Comparison of ENCODE assay signal across 16 mouse cellular contexts in the genomic region with DNA sequence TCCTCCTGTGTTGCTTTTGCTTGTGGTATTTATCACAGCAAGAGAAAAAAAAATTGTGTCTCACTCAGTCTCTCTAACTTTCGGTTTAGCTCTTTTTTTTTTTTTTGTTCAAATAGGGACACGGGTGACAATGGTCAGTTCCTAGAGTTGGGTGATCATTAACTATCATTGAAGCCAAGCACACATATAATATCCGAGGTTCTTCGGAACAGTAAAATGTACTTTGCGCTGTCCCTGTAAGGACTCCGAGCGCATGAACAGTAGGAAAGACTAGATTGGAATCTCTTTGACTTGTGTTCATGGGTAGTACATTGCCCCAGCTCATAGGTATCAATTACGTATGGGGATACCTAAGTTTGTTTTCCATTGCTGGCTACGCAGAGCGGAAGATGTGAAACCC.
A peak's percentile ranks its signal among the peaks of the same experiment; 100 is the strongest.
DNase-seq lines count a peak whose midpoint lies in the region; ATAC-seq and TF ChIP-seq lines count a peak whose summit lies in the region.
"Had no signal": no experiment of that assay in that cellular context is flagged by ENCODE, and none has a peak within 500 bp of the region (broad histone marks: within the 10 kb centered on the region; RNA-seq: fewer than 3 reads in every experiment).

No protein-coding gene starts in this region.

- no peaks in the 10 kb centered on the region for H3K9me3 ChIP-seq in liver, embryonic 11.5 days (ENCODE audit: control insufficient read depth, low read length)
- no peaks in the 10 kb centered on the region for H3K9me3 ChIP-seq in intestine, embryonic 15.5 days
- no peaks in the 10 kb centered on the region for H3K9me3 ChIP-seq in intestine, postnatal 0 days (ENCODE audit: control insufficient read depth)
- H3K9me3 ChIP-seq: limb, embryonic 13.5 days; midbrain, embryonic 10.5 days; neural tube, embryonic 12.5 days had no signal

- H3K27me3 ChIP-seq in kidney, adult 2 months (replicated peaks; ENCODE audit: control insufficient read depth, insufficient read depth, low read length), result no peaks in the 10 kb centered on the region
- H3K27me3 ChIP-seq in liver, adult 2 months (ENCODE audit: control insufficient read depth, insufficient read depth, low read length), result no peaks in the 10 kb centered on the region
- no peaks in the 10 kb centered on the region for H3K27me3 ChIP-seq in liver, embryonic 11.5 days (replicated peaks; ENCODE audit: control insufficient read depth, insufficient read depth, low read length)
- no peaks in the 10 kb centered on the region for H3K27me3 ChIP-seq in intestine, embryonic 15.5 days (replicated peaks)
- no peaks in the 10 kb centered on the region for H3K27me3 ChIP-seq in intestine, postnatal 0 days (replicated peaks; ENCODE audit: control insufficient read depth, insufficient read depth, low read length)
- H3K27me3 ChIP-seq: neural tube, embryonic 12.5 days had no signal

- H3K4me2 ChIP-seq in liver, embryonic 11.5 days, result no peak overlapping the region
- peak overlapping the region; percentile 32; the same call in 1 of the 2 replicates for H3K4me2 ChIP-seq in intestine, embryonic 15.5 days (replicated peaks)
- peak overlapping the region; percentile 47 for H3K4me2 ChIP-seq in intestine, postnatal 0 days (replicated peaks; ENCODE audit: low read depth)
- H3K4me2 ChIP-seq: limb, embryonic 13.5 days; lung, embryonic 14.5 days; neural tube, embryonic 12.5 days had no signal

- no peaks in the 10 kb centered on the region for H3K4me1 ChIP-seq in kidney, adult 2 months (ENCODE audit: control insufficient read depth, insufficient read depth, low read length)
- H3K4me1 ChIP-seq in liver, adult 2 months (ENCODE audit: control insufficient read depth, insufficient read depth, low read length), result peaks cover 17% of the 10 kb centered on the region
- no peaks in the 10 kb centered on the region for H3K4me1 ChIP-seq in liver, embryonic 11.5 days (replicated peaks; ENCODE audit: control insufficient read depth, insufficient read depth, low read length)
- no peaks in the 10 kb centered on the region for H3K4me1 ChIP-seq in intestine, embryonic 15.5 days (replicated peaks)
- H3K4me1 ChIP-seq in intestine, postnatal 0 days (replicated peaks; ENCODE audit: control insufficient read depth, insufficient read depth, low read length), result no peaks in the 10 kb centered on the region
- H3K4me1 ChIP-seq: limb, embryonic 13.5 days; midbrain, embryonic 10.5 days; neural tube, embryonic 12.5 days had no signal

- no peak for TF ChIP-seq CTCF in kidney, adult 2 months (conservative IDR thresholded peaks at IDR 0.05; ENCODE audit: insufficient read depth, insufficient read length, low read depth, low read length)
- no peak for TF ChIP-seq CTCF in liver, adult 2 months (IDR thresholded peaks at IDR 0.05; ENCODE audit: low read depth, low read length)
- TF ChIP-seq CTCF in intestine, postnatal 0 days (IDR thresholded peaks at IDR 0.05; ENCODE audit: low read depth), result no peak

- ATAC-seq in liver, embryonic 11.5 days (replicated peaks; ENCODE audit: low FRiP score), result no peak
- peak; percentile 66 for ATAC-seq in intestine, embryonic 15.5 days
- peak; percentile 57 for ATAC-seq in intestine, postnatal 0 days
- ATAC-seq: CD4-positive, CD25-positive, alpha-beta regulatory T cell, adult 4 months had no signal

- peak overlapping the region; percentile 83 for H3K9ac ChIP-seq in liver, adult 2 months (ENCODE audit: low read depth, low read length)
- H3K9ac ChIP-seq in liver, embryonic 11.5 days (ENCODE audit: low read depth, low read length), result no peak overlapping the region
- H3K9ac ChIP-seq in intestine, embryonic 15.5 days, result no peak overlapping the region
- no peak overlapping the region for H3K9ac ChIP-seq in intestine, postnatal 0 days (ENCODE audit: low read depth, low read length)
- H3K9ac ChIP-seq: limb, embryonic 13.5 days; lung, embryonic 14.5 days; neural tube, embryonic 12.5 days had no signal

- 49% methylated on average over 10 of the region's 10 CpGs for WGBS in kidney, adult 2 months
- 25% methylated on average over 10 of the region's 10 CpGs for WGBS in liver, adult 2 months
- WGBS in liver, embryonic 11.5 days, result 84% methylated on average over 10 of the region's 10 CpGs
- whole genome bisulfite sequencing in intestine, embryonic 15.5 days, result 76% methylated on average over 10 of the region's 10 CpGs
- WGBS in intestine, postnatal 0 days, result 61% methylated on average over 10 of the region's 10 CpGs

- H3K4me3 ChIP-seq in kidney, adult 2 months (ENCODE audit: insufficient read depth, low read depth, low read length), result no peak overlapping the region
- H3K4me3 ChIP-seq in liver, adult 2 months (ENCODE audit: insufficient read depth, low read depth, low read length), result peak overlapping the region; percentile 61
- H3K4me3 ChIP-seq in liver, embryonic 11.5 days (ENCODE audit: low read depth, low read length), result no peak overlapping the region
- H3K4me3 ChIP-seq in intestine, embryonic 15.5 days (replicated peaks), result no peak overlapping the region
- H3K4me3 ChIP-seq in intestine, postnatal 0 days (ENCODE audit: low read depth, low read length), result peak overlapping the region; percentile 10; the same call in 1 of the 2 replicates
- H3K4me3 ChIP-seq: erythroblast, embryonic 14.5 days; limb, embryonic 13.5 days; midbrain, embryonic 10.5 days; myocyte; neural tube, embryonic 12.5 days had no signal

- no peaks in the 10 kb centered on the region for H3K36me3 ChIP-seq in kidney, adult 2 months (ENCODE audit: control insufficient read depth, insufficient read depth, low read length)
- peaks cover 2% of the 10 kb centered on the region; the same call in 1 of the 2 replicates for H3K36me3 ChIP-seq in liver, adult 2 months (ENCODE audit: control insufficient read depth, insufficient read depth, low read length)
- H3K36me3 ChIP-seq in liver, embryonic 11.5 days (ENCODE audit: control insufficient read depth, insufficient read depth, low read length), result no peaks in the 10 kb centered on the region
- no peaks in the 10 kb centered on the region for H3K36me3 ChIP-seq in intestine, embryonic 15.5 days
- no peaks in the 10 kb centered on the region for H3K36me3 ChIP-seq in intestine, postnatal 0 days (ENCODE audit: control insufficient read depth, insufficient read depth)
- H3K36me3 ChIP-seq: limb, embryonic 13.5 days; midbrain, embryonic 10.5 days; neural tube, embryonic 12.5 days had no signal

- H3K79me2 ChIP-seq in liver, adult 2 months (ENCODE audit: control insufficient read depth, insufficient read depth, low read length), result no peaks in the 10 kb centered on the region; the same call in 1 of the 2 replicates

- H3K27ac ChIP-seq in kidney, adult 2 months (ENCODE audit: insufficient read depth, low read depth, low read length), result no peak overlapping the region
- H3K27ac ChIP-seq in liver, adult 2 months (replicated peaks; ENCODE audit: insufficient read depth, low read depth, low read length), result peak overlapping the region; percentile 97
- H3K27ac ChIP-seq in liver, embryonic 11.5 days (ENCODE audit: low read depth, low read length), result no peak overlapping the region
- H3K27ac ChIP-seq in intestine, embryonic 15.5 days, result no peak overlapping the region
- no peak overlapping the region for H3K27ac ChIP-seq in intestine, postnatal 0 days (ENCODE audit: low read depth, low read length)
- H3K27ac ChIP-seq: layer of hippocampus, adult 2 months; left cerebral cortex, adult 2 months; limb, embryonic 13.5 days; midbrain, embryonic 10.5 days; neural tube, embryonic 12.5 days had no signal

- peak; percentile 52 for DNase-seq in kidney, adult 2 months
- no peak for DNase-seq in kidney, postnatal 10 days
- DNase-seq in liver, adult 2 months (ENCODE audit: extremely low read depth, low read depth, low spot score), result peak; percentile 97
- DNase-seq in liver, embryonic 11.5 days (ENCODE audit: low spot score), result no peak
- DNase-seq in heart, adult 9 months (ENCODE audit: low spot score in 2 of 2), result no peak

- no peak for TF ChIP-seq POLR2A in kidney, adult 2 months (IDR thresholded peaks at IDR 0.05; ENCODE audit: low read depth, low read length)
- no peak for TF ChIP-seq POLR2A in liver, adult 2 months (IDR thresholded peaks at IDR 0.05; ENCODE audit: extremely low read depth, insufficient read depth, low read length)

Comparison
In these comparisons a context has a peak if more than half of its experiments do, and no peak if none do; other contexts are left out.
1. DNase-seq: peak in kidney, adult 2 months (single experiment) and liver, adult 2 months (single experiment); none in kidney, postnatal 10 days (single experiment), liver, embryonic 11.5 days (single experiment) and heart, adult 9 months (0 of 2).
2. H3K4me3 ChIP-seq: peak in liver, adult 2 months (single experiment) and intestine, postnatal 0 days (single experiment); none in kidney, adult 2 months (single experiment), liver, embryonic 11.5 days (single experiment) and intestine, embryonic 15.5 days (single experiment).